22 mouse cellular contexts compared by ENCODE assay signal in genomic region chr2:58161813-58162212, GRCm38 (mm10). TPM values are rescaled to one million over a fixed set of nuclear protein-coding genes. Genes with fewer than 3 reads are reported as not detected.
"Had no signal": no experiment of that assay in that cellular context is flagged by ENCODE, and none has a peak within 500 bp of the region (broad histone marks: within the 10 kb centered on the region; RNA-seq: fewer than 3 reads in every experiment).

No protein-coding gene starts in this region.

- H3K4me3 ChIP-seq: kidney, embryonic 15.5 days; limb, embryonic 10.5 days; limb, embryonic 13.5 days; liver, embryonic 12.5 days; liver, embryonic 15.5 days; lung, embryonic 15.5 days; neural tube, embryonic 13.5 days; stomach, embryonic 15.5 days had no signal

- H3K27ac ChIP-seq: kidney, embryonic 15.5 days; limb, embryonic 10.5 days; limb, embryonic 13.5 days; liver, embryonic 12.5 days; liver, embryonic 15.5 days; lung, embryonic 15.5 days; neural tube, embryonic 13.5 days; stomach, embryonic 15.5 days had no signal

- DNase-seq: kidney, adult 8-10 months; kidney, postnatal 10 days; kidney, postnatal 36 days; liver; lung, adult 18-20 months; lung, postnatal 10 days; lung, postnatal 36 days; midbrain, embryonic 14.5 days; retina, postnatal 1 day; right cerebral cortex, postnatal 4 days; spleen, adult 18-20 months; thymus, postnatal 14 days; thymus, postnatal 4 days had no signal

- ATAC-seq: liver, embryonic 12.5 days had no signal

- H3K36me3 ChIP-seq: kidney, embryonic 15.5 days; limb, embryonic 10.5 days; limb, embryonic 13.5 days; liver, embryonic 12.5 days; liver, embryonic 15.5 days; lung, embryonic 15.5 days; neural tube, embryonic 13.5 days; stomach, embryonic 15.5 days had no signal

RNA-seq across cellular contexts. Expression of gene Cytip, which starts 33.5 kb away (rescaled TPM):
- total RNA-seq: layer of hippocampus, adult 18-20 months had no signal
